Mouse (Mus musculus) fibroblast of lung, adult 2 months (primary cell): ENCODE results near the gene Trim63.
A peak's percentile ranks its signal among the peaks of the same experiment; 100 is the strongest.

Experiments used
- DNase-seq: peaks from one replicate; pipeline ENCODE4 v3.0.0-alpha.2; 2011; ENCODE audit warnings: low read depth

Gene Trim63

DNA sequence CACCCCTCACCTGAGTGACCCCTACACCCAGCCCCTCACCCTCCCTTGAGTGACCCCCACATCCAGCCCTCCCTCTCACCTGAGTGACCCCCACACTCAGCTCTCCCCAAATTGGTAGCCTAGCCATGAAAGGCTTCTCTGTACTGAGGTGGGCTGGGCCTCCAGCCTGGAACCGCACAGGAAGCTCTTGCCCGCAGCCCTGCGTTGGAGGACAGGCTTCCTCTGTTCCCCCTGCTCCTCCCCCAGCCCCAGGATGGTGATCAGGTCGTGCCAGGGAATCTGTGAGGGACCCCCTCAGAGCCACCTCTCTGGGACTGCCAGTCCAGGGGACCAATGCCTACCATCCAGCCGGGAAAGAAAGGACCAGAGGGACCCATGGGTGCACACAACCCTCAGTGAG is 50.4 kb downstream of the Trim63 start:
- DNase-seq, result peak; percentile 20

DNA sequence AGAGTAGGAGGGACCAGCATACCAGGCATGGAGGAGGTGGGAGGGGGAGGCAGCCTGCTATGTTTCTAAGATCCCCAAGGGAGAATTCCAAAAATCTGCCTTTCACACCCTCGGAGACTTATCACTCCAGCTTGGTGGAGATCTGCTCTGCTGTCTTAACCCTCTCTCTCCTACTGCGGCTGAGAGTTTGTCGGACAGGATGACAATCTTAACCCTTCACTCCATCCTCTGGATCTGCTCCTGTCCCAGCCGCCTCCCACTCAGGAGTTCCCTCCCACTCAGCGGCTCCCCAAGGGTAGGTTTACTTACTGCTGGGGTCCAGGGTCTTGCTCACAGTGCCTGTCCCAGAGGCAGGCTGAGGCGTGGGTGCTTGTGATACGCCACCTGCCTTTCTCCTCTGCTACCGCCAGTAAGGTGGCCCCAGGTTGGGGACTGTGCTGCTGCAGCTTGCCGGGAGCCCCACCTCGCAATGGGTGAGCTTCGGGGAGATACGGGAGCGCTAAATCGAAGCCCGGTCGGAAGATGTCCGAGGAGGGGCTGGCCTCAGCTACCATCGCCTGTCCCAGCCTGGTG is 55.8 kb downstream of the Trim63 start:
- DNase-seq, result no peak

DNA sequence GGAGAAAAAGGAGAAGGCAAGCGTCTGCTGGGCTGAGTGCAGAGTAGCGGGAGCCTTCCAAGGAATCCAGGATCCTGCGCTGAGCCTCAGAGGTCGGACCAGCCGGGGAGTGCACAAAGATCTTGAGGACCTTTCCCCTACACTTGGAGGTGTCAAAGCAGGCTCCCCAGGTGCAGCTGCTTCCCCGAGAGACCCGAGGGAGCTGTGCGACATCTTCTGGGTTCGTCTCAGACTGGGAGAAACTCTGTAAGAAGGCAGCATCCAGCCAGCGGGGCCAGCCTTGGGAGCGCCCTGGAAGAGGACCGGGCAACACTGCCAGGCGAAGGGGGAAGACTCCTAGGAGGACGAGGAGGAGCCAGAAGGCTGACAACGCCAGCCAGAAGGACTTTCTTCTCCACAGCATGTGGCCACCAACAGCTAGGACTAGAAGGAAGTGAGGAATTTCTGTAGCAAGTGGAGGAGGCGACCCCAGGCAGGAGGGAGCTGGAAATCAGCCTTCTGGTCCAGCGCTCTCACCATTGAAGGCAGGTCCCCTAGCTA is 56.5 kb downstream of the Trim63 start:
- no peak for DNase-seq

DNA sequence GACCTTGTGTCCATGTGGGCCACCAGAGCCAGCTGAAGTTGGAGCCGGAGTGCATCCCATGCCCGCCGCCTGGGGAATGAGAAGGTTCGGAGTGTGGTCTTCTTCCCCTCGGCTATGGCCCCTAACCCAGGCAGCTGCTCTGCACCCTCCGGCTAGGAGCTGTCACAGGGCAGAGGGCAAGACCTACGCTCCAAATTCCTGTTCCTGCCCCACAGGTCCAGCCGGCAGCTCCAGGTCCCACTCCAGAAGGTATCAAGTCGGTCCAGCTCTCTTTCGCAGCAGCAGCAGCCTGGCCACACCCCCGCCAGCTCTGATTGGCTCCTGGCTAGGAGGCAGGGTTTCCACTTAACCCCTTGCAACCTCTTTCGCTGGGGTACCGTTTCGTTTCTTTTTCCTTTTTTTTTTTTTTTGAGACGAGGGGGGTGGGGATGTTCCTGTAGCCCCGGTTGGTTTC is 57.4 kb downstream of the Trim63 start:
- peak; percentile 27 for DNase-seq

DNA sequence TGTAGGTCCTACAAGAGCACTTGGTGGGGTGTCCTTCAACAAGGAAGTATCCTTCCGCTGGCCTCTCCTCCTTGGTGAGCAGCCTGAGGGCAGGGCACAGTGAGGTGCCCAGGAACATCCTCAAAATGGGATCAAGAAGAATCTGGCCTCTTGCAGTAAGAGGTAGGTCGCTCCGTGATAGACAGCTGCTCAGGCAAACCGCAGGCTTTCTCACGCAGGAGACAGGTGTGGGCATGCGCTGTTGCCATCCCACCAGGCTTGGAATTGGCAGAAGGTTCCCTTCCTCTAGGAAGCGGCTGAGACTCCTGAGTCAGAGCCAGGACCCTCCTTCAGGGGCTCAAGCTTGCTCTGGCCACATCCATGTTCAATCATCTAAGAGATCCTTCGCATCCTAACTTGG is 58.4 kb downstream of the Trim63 start:
- DNase-seq, result no peak

DNA sequence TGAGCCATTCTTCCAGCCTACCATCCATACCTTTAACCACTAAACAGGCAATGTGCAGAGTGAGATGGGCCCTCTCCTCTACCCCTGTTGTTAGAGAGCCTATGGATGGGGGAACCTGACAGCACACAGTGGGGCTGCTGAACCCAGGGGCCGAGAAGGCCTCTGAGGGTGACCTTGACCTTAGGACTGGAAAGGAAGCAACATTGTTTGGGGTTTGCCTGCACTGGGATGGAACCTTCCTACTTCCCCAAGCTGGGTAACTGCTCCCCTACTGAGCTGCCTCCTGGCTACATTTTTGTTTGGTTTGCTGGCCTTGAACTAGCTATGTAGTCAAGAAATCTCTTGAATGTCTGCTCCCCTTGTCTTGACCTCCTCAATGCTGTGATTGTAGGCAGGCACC is 59.4 kb downstream of the Trim63 start:
- DNase-seq, result no peak

DNA sequence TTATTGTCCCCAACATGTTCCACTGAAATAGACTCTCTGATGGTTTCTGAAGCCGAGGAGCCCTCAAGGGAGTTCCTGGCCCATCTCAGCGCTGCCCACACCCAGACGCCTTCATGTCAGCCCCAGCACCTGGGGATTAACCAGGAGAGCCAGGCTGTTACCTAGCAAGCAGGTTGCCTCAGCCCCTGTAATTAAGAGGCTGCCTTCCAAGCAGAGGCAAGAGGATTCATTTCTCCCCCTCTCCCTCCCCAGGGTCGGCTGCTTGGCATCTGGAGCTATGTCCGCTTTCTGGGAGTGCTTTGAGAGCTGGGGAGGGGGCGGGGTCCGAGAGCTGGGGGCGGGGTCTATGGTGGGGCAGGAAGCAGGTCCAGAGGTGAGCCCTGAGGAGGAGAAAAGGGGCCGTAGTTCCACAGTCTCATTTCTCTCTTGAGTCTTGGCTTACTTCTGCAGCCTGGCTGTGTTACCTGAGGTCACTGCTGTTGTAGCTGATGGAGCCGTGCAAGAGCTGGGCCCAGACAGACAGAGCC is 63.2 kb downstream of the Trim63 start:
- no peak for DNase-seq
